Mouse (Mus musculus) stomach, postnatal 0 days (tissue): Measurements from ENCODE around the gene P2rx5.

Source experiments
- CTCF ChIP-seq: IDR thresholded peaks from 2 replicates; pipeline ENCODE4 v1.5.1; 2016; ENCODE audit warnings: antibody characterized with exemption, low read depth, mild to moderate bottlenecking, moderate library complexity
- EP300 ChIP-seq: optimal IDR thresholded peaks from 2 replicates; pipeline ENCODE3; 2016; ENCODE audit warnings: antibody characterized with exemption

DNA sequence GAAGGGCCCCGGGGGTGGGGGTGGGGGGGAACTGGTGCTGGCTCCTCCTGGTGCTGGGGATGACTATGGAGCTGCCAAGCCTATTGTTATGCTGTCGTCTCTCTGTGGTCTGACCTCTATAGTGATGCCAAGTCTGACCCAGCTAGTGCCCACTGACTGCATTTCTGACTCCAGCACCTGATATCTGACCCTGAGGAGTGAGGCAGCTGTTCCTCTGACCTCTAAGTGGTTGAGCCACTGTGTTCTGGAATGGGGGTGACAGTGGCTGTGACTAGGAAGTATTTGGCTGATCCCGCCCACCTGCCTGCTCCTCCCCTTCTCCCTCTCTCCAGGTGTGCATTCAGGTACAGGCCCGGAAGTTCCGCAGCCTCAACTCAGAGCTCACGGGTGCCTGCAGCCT lies 48.8 kb upstream of the P2rx5 start:
- TF ChIP-seq CTCF = no peak
- TF ChIP-seq EP300 = no peak
